Mouse (Mus musculus): ENCODE measurements around the gene Jagn1.

DNA sequence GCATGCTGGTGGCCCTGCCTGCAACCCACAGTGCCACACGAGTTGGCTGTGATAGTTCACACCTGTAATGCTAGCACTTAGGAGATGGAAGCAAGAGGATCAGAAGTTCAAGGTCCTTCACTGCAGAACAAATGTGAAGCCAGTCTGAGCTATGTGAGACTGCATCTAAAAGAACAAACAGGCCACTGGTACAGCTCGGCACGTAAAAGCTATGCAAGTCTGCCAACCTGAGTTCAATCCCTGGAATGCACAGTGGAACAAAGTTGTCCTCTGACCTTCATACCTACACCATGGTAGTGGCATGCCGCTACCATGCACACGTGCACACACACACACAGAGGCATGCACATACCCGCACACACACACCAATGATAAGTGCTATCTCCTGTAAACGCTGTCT, 18.2 kb upstream of the Jagn1 start:
- no peak for TF ChIP-seq CTCF (IDR thresholded peaks at IDR 0.05; ENCODE audit: insufficient read depth, low read depth, low read length)
- no peak for TF ChIP-seq POLR2A (IDR thresholded peaks at IDR 0.05; ENCODE audit: insufficient read depth, low read depth, low read length)

All from olfactory bulb, adult 2 months (tissue).